Mouse (Mus musculus) intestine, embryonic 16.5 days (tissue): ENCODE measurements around the gene Hbq1a. TPM values are rescaled to one million over a fixed set of nuclear protein-coding genes. Genes with fewer than 3 reads are reported as not detected.
"Not testable (repeated sequence)": the region's sequence is repeated elsewhere in the genome, so short reads cannot be mapped to it uniquely, and the experiment has no call there.

Source experiments
- ATAC-seq: fragments of 200-750 bp; cut with Nextera tagmentation; 2 replicates; pipeline ENCODE4 v1.8.0; 2017; ENCODE audit warnings: moderate TSS enrichment, moderate library complexity
- H3K27ac ChIP-seq: fragments of 300-500 bp; sonication (generic); 2 replicates; pipeline ENCODE4 v1.5.1; 2014; ENCODE audit warnings: mild to moderate bottlenecking, low read length
- H3K27me3 ChIP-seq: fragments of 300-500 bp; sonication (generic); replicated peaks from 2 replicates; pipeline ENCODE4 v1.6.1; 2014; ENCODE audit warnings: low read length, control low read depth, mixed read lengths; ENCODE audit not compliant: control insufficient read depth, insufficient read depth
- H3K36me3 ChIP-seq: fragments of 300-500 bp; sonication (generic); 2 replicates; pipeline ENCODE4 v1.6.1; 2014; ENCODE audit warnings: low read length, control low read depth; ENCODE audit not compliant: control insufficient read depth, insufficient read depth
- H3K4me1 ChIP-seq: fragments of 300-500 bp; sonication (generic); 2 replicates; pipeline ENCODE4 v1.6.1; 2014; ENCODE audit warnings: low read length, control low read depth, mixed read lengths; ENCODE audit not compliant: control insufficient read depth, insufficient read depth
- H3K4me2 ChIP-seq: fragments of 300-500 bp; sonication (generic); 2 replicates; pipeline ENCODE4 v1.6.1; 2014; ENCODE audit warnings: low read depth, low read length, control low read depth
- H3K4me3 ChIP-seq: fragments of 300-500 bp; sonication (generic); 2 replicates; pipeline ENCODE4 v1.5.1; 2014; ENCODE audit warnings: mild to moderate bottlenecking, low read length
- H3K9ac ChIP-seq: fragments of 300-500 bp; sonication (generic); 2 replicates; pipeline ENCODE4 v1.6.1; 2014; ENCODE audit warnings: low read depth, low read length
- H3K9me3 ChIP-seq: fragments of 300-500 bp; sonication (generic); 2 replicates; pipeline ENCODE4 v1.6.1; 2016; ENCODE audit warnings: low read length, control low read depth; ENCODE audit not compliant: control insufficient read depth
- WGBS: fragments of 180-500 bp; shearing (Covaris S2); extraction: QIAGEN DNeasy Blood & Tissue Kit; methylation state at CpG from one replicate; pipeline ENCODE4 v1.1.7; 2014; 5-methylcytosine and 5-hydroxymethylcytosine counted together
- polyA plus RNA-seq: library from polyadenylated mRNA; unstranded; fragments of >200 nt; fragmentation: Nextera tagmentation; extraction: Ambion mirVana; gene quantifications from 2 replicates; pipeline ENCODE4 v1.2.1, GENCODE M21; 2015

Hbq1a gene
- polyA plus RNA-seq, 1 experiment from 2014 or later, result 0.55 TPM

DNA sequence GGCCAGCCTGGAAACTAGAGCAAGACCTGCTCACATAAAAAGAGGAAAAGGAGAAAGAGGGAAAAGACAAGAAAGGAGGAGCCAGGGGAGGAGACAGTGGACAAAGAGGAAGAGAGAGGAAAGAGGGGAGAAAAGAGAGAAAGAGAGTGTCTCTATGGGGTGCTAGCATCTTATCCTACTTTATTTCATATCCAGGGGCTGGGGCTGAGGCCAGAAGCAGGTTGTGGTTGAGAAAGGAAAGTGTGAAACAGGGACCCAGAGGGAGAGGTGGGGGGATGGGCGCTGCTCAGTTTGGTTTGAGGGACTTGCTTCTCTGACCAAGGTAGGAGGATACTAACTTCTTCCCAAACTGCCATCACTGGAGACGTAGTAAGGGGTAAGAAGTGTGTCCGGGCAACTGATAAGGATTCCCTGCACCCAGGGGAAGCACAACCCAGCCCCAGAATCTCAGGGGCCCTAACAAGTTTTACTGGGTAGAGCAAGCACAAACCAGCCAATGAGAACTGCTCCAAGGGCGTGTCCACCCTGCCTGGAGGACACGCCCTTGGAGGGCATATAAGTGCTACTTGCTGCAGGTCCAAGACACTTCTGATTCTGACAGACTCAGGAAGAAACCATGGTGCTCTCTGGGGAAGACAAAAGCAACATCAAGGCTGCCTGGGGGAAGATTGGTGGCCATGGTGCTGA lies 16.6 kb upstream of the Hbq1a start, which contains the start of gene Hba-a1:
TSS of gene Hba-a1 (plus strand) at position 421 of the 687 bp plus-strand sequence.
- H3K9me3 ChIP-seq, H3K4me1 ChIP-seq, H3K9ac ChIP-seq, H3K4me3 ChIP-seq, H3K36me3 ChIP-seq, H3K4me2 ChIP-seq, H3K27ac ChIP-seq: not testable (repeated sequence)
- WGBS, result 36% methylated on average over 1 of the region's 5 CpGs
- H3K27me3 ChIP-seq, result peaks cover 19% of the 10 kb centered on the region
- ATAC-seq, result peak; percentile 68

DNA sequence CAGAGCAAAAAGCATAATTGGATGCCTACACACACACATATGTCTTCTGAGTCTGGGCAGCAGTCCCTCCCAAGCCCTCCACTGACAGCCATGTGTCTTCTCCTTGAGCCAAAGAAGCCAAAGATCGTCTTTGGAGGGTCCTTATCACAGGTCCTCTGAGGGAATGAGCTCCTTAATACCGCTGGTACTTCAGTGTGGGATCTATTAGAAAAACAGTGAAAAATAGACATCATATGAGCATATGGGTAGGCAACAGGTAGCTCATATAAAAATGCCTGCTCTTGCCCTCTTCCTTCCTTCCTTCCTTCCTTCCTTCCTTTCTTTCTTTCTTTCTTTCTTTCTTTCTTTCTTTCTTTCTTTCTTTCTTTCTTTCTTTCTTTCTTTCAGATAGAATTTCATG lies 15.3 kb upstream of the Hbq1a start:
- WGBS, result 54% methylated on average over 2 of the region's 2 CpGs
- H3K27ac ChIP-seq, H3K4me2 ChIP-seq, H3K36me3 ChIP-seq, H3K9ac ChIP-seq, H3K9me3 ChIP-seq, H3K27me3 ChIP-seq, H3K4me1 ChIP-seq, H3K4me3 ChIP-seq, ATAC-seq: not testable (repeated sequence)

DNA sequence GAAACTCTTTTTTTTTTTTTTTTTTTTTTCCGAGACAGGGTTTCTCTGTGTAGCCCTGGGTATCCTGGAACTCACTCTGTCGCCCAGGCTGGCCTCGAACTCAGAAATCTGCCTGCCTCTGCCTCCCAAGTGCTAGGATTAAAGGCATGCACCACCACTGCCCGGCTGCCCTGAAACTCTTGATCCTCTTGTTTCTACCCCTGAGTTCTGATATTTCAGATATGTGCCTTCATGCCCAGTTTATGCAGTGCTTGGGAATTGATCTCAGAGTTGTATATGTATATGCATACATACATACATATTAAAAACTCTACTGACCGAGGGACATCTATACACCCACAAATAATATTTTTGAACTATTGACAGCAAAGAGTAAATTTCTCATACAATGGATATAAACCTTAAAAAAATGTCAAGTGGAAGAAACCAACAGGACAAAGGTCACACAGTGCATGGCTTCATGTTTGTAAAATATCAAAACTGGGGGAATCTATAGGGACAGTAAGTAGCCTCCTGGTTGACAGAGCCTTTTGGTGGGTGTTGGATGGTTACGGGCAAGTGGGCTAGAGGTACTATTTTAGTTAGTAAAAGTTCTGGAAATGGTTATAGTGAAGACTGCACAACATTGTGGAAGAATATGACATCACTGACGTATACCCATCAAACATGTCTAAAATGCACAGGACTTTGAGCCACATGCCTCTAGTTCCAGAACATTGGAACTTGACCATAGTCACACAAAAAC lies 14.7 kb upstream of the Hbq1a start:
- Histone ChIP-seq H3K36me3 (no peaks in the 10 kb centered on the region), H3K27ac (no peak overlapping the region), H3K4me3 (no peak overlapping the region), H3K4me2 (no peak overlapping the region), H3K9ac (no peak overlapping the region), H3K9me3 (no peaks in the 10 kb centered on the region), H3K27me3 (peaks cover 4% of the 10 kb centered on the region), H3K4me1 (no peaks in the 10 kb centered on the region)
- ATAC-seq, result peak; percentile 68
- WGBS, result 88% methylated on average over 7 of the region's 7 CpGs

DNA sequence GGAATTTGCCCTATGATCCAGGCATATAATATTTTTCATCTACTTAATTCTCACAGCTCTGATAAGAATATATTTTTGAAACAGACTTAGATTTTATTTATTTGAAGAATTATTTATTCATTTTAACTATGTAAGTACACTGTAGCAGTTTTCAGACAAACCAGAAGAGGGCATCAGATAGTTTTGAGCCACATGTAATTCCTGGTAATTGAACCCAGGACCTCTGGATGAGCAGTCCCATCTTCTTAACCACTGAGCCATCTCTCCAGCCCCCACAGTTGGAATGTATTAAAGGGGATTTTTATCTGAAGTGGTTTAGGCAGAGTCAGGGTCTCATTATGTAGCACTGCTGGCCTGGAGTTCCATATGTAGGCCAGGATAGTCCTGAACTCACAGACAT lies 14.0 kb upstream of the Hbq1a start:
- not testable (repeated sequence) for H3K9me3 ChIP-seq, H3K27me3 ChIP-seq, H3K27ac ChIP-seq

DNA sequence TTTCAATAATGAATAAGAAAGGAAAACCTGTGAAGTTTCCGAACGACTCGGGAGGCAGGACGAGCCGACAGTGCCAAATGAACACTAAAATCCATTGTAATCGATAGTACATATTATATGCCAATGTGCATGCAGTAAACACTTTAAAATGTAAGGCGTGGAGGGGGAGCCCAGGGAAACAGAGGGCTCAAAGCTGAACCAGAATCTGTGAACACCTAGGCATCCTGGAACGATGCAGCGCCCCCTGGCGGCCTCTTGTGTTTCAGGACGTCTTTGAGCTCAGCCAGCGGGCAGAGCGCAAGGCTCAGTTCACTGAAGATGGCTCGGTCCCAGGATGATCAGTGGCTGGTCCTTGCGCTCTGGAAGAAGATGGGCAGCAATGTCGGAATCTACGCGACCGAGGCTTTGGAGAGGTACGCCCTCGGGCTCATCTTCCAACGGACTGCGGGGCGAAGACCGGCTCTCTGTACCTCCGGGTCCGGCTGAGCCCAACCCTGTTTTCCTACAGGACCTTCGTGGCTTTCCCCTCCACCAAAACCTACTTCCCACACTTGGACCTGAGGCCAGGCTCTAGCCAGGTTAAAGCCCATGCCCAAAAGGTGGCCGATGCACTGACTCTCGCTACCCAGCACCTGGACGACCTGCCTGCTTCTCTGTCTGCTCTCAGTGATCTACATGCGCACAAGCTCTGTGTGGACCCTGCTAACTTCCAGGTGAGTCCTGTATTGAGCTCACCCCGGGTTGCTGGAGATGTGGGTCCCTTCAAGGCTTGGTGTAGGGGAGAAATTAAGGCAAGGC lies 13.0 kb upstream of the Hbq1a start, which contains the start of gene Hbq1b:
TSS of gene Hbq1b (plus strand) at position 271 of the 798 bp plus-strand sequence.
- not testable (repeated sequence) for H3K36me3 ChIP-seq, H3K9me3 ChIP-seq, H3K27ac ChIP-seq, H3K4me1 ChIP-seq, H3K27me3 ChIP-seq
- Histone ChIP-seq H3K4me3 (peak within 1 kb of the TSS; percentile 31; the same call in 1 of the 2 replicates), H3K9ac (0 out of 2 replicates have a peak within 1 kb of the TSS, but pooled peaks have one; percentile 37), H3K4me2 (peak within 1 kb of the TSS; percentile 48; the same call in 1 of the 2 replicates)
- 0 out of 2 replicates have a peak, but pooled peaks have one; percentile 29 for ATAC-seq
- 19% methylated on average over 30 of the region's 33 CpGs for WGBS

More for the DNA sequence above, 14.0 kb upstream of the Hbq1a start:
- not testable (repeated sequence) for H3K4me1 ChIP-seq, H3K4me3 ChIP-seq, H3K36me3 ChIP-seq, ATAC-seq, H3K9ac ChIP-seq, H3K4me2 ChIP-seq

DNA sequence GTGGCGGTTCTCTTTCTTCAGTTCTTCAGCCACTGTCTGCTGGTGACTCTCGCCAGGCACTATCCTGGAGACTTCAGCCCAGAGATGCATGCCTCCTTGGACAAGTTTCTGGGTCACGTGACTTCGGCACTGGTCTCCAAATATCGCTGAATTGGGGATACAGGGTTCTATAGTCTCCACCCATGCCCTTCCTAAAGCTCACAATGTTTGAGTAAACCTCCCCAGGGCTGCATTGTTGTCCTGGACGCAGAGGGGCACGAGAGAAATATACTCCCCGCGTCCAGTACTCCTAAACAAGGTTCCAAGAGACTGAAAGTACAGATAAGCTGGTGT lies 12.4 kb upstream of the Hbq1a start:
- H3K36me3 ChIP-seq, result no peaks in the 10 kb centered on the region
- 63% methylated on average over 9 of the region's 9 CpGs for WGBS
- no peak overlapping the region for H3K4me2 ChIP-seq
- peaks cover 4% of the 10 kb centered on the region for H3K27me3 ChIP-seq
- no peak for ATAC-seq
- H3K4me3 ChIP-seq, result no peak overlapping the region
- no peaks in the 10 kb centered on the region for H3K4me1 ChIP-seq
- H3K27ac ChIP-seq, result no peak overlapping the region
- no peak overlapping the region for H3K9ac ChIP-seq
- no peaks in the 10 kb centered on the region for H3K9me3 ChIP-seq

DNA sequence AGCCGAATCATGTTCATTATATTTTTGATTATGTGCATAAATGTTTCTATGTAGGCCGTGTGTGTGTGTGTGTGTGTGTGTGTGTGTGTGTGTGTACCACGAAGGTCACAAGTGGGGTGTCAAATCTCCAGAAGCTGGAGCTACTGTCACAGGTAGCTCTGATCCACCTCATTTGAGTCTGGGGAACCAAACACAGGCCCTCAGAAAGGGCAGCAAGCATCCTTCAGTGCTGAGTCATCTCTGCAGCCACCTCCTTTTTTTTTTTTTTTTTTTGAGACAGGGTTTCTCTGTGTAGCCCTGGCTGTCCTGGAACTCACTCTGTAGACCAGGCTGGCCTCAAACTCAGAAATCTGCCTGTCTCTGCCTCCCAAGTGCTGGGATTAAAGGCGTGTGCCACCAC lies 7.0 kb upstream of the Hbq1a start:
- H3K9me3 ChIP-seq, H3K27ac ChIP-seq, ATAC-seq, H3K4me1 ChIP-seq, H3K4me3 ChIP-seq, H3K27me3 ChIP-seq, H3K36me3 ChIP-seq, H3K9ac ChIP-seq, H3K4me2 ChIP-seq: not testable (repeated sequence)
- WGBS, result 83% methylated on average over 4 of the region's 4 CpGs

DNA sequence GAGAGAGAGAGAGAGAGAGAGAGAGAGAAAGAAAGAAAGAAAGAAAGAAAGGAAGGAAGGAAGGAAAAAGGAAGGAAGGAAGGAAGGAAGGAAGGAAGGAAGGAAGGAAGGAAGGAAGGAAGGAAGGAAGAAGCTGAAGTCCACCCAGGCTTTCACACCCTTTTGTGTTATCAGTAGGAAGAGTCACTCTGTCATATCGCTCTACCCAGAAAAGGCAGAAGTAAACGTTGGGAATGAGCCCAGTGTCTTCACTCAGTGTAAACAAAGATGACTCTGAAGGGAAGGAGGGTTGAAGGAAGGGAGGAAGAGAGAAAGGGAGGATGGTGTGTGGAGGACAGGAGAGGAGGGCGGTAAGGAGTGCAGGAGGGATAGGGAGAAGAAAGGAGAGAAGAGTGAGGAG lies 6.4 kb upstream of the Hbq1a start:
- not testable (repeated sequence) for H3K27ac ChIP-seq, ATAC-seq, H3K27me3 ChIP-seq, H3K4me3 ChIP-seq, H3K9me3 ChIP-seq, H3K4me2 ChIP-seq, H3K36me3 ChIP-seq, H3K4me1 ChIP-seq, H3K9ac ChIP-seq
- 51% methylated on average over 3 of the region's 3 CpGs for WGBS

DNA sequence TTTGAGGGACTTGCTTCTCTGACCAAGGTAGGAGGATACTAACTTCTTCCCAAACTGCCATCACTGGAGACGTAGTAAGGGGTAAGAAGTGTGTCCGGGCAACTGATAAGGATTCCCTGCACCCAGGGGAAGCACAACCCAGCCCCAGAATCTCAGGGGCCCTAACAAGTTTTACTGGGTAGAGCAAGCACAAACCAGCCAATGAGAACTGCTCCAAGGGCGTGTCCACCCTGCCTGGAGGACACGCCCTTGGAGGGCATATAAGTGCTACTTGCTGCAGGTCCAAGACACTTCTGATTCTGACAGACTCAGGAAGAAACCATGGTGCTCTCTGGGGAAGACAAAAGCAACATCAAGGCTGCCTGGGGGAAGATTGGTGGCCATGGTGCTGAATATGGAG lies 3.7 kb upstream of the Hbq1a start, which contains the start of gene Hba-a2:
TSS of gene Hba-a2 (plus strand) at position 287 of the 400 bp plus-strand sequence.
- not testable (repeated sequence) for H3K4me3 ChIP-seq, H3K9me3 ChIP-seq, H3K27me3 ChIP-seq, H3K9ac ChIP-seq, H3K36me3 ChIP-seq, H3K4me1 ChIP-seq, H3K27ac ChIP-seq, H3K4me2 ChIP-seq
- ATAC-seq, result peak; percentile 69
- no CpG with 5 or more reads among the region's 4 CpGs for WGBS
